Mouse (Mus musculus): ENCODE measurements at regions not wholly inside any gene's neighbourhood (a gene's known extent, or its start where the extent isn't known, plus 50 kb on each side); places are given as distances from the start of the nearest gene placed in this dataset.

- no peak overlapping the region for H3K4me2 ChIP-seq
- no peaks in the 10 kb centered on the region for H3K4me1 ChIP-seq (ENCODE audit: control insufficient read depth, insufficient read depth, low read length)
- ATAC-seq (replicated peaks; ENCODE audit: insufficient number of reproducible peaks, low FRiP score, low TSS enrichment), result no peak
- no peaks in the 10 kb centered on the region for H3K9me3 ChIP-seq (replicated peaks; ENCODE audit: control insufficient read depth, low read length)
- H3K36me3 ChIP-seq (ENCODE audit: control insufficient read depth, insufficient read depth, low read length), result no peaks in the 10 kb centered on the region
- H3K4me3 ChIP-seq (ENCODE audit: low read depth, low read length), result no peak overlapping the region
- no peaks in the 10 kb centered on the region for H3K27me3 ChIP-seq (ENCODE audit: control insufficient read depth, insufficient read depth, low read length)
- H3K27ac ChIP-seq (ENCODE audit: low read depth, low read length), result no peak overlapping the region
- H3K9ac ChIP-seq (ENCODE audit: low read depth, low read length), result no peak overlapping the region
These were observed 311.8 kb downstream of the Klf6 start for GRCm38 (mm10) chr13:6173095-6173494.

- no peaks in the 10 kb centered on the region for H3K36me3 ChIP-seq (ENCODE audit: control insufficient read depth, insufficient read depth, low read length)
- 68% methylated on average over 9 of the region's 9 CpGs for WGBS (ENCODE audit: insufficient replicate concordance)
These were observed 317.2 kb downstream of the Klf6 start for GRCm38 (mm10) chr13:6178362-6179070.

DNA sequence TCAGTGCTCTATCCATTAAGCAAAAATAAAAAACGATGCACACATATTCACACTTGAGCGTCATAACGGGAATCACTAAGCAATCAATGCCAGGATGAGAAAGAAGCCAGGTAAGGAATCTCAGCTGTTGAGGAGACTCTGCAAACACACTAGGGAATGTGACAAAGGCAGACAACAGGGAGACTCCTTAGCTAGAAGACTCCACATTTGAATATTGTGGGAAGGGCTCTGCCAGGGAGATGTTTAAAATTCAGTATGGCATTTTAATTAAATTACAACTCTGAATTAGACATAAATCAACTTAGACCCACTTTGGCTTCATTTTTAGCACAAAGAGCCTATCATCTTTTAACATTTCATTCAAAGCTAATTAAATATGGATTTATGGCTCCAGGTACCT is 327.9 kb downstream of the Klf6 start:
- Histone ChIP-seq H3K36me3 (ENCODE audit: control insufficient read depth, insufficient read depth, low read length) (no peaks in the 10 kb centered on the region), H3K4me1 (ENCODE audit: control insufficient read depth, insufficient read depth, low read length) (no peaks in the 10 kb centered on the region), H3K4me2 (no peak overlapping the region), H3K27me3 (ENCODE audit: control insufficient read depth, insufficient read depth, low read length) (no peaks in the 10 kb centered on the region), H3K9ac (ENCODE audit: low read depth, low read length) (no peak overlapping the region), H3K9me3 (replicated peaks; ENCODE audit: control insufficient read depth, low read length) (no peaks in the 10 kb centered on the region), H3K27ac (ENCODE audit: low read depth, low read length) (no peak overlapping the region), H3K4me3 (ENCODE audit: low read depth, low read length) (no peak overlapping the region)
- 74% methylated on average over 3 of the region's 3 CpGs for WGBS (ENCODE audit: insufficient replicate concordance)
- ATAC-seq (replicated peaks; ENCODE audit: insufficient number of reproducible peaks, low FRiP score, low TSS enrichment), result no peak

More at GRCm38 (mm10) chr13:6178362-6179070, 317.2 kb downstream of the Klf6 start:
- H3K9ac ChIP-seq (ENCODE audit: low read depth, low read length), result no peak overlapping the region
- H3K4me1 ChIP-seq (ENCODE audit: control insufficient read depth, insufficient read depth, low read length), result no peaks in the 10 kb centered on the region
- no peak overlapping the region for H3K4me2 ChIP-seq
- H3K27ac ChIP-seq (ENCODE audit: low read depth, low read length), result no peak overlapping the region
- H3K27me3 ChIP-seq (ENCODE audit: control insufficient read depth, insufficient read depth, low read length), result no peaks in the 10 kb centered on the region
- ATAC-seq (replicated peaks; ENCODE audit: insufficient number of reproducible peaks, low FRiP score, low TSS enrichment), result no peak
- H3K9me3 ChIP-seq (replicated peaks; ENCODE audit: control insufficient read depth, low read length), result no peaks in the 10 kb centered on the region
- no peak overlapping the region for H3K4me3 ChIP-seq (ENCODE audit: low read depth, low read length)

DNA sequence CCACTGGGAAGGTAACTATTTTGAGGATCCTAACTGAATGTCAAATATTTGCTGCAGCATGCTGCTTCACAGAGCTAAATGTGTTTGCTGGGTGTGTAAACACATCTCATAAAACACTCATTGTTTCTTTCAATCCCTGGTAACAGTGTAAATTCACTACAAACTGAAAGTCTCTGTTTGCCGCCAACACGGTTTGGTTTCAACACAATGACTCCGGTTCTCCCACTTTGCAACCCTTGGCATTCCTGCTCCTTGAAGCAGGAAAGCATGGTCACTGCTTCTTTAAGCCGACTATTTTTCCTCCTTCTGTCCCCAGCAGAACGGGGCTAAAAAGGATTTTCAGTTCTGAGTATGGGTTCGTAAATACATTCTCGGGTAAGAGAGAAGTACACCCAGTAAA is 328.3 kb downstream of the Klf6 start:
- no peaks in the 10 kb centered on the region for H3K36me3 ChIP-seq (ENCODE audit: control insufficient read depth, insufficient read depth, low read length)
- H3K9ac ChIP-seq (ENCODE audit: low read depth, low read length), result no peak overlapping the region
- H3K9me3 ChIP-seq (replicated peaks; ENCODE audit: control insufficient read depth, low read length), result no peaks in the 10 kb centered on the region
- no peak for ATAC-seq (replicated peaks; ENCODE audit: insufficient number of reproducible peaks, low FRiP score, low TSS enrichment)
- H3K4me2 ChIP-seq, result no peak overlapping the region
- H3K27me3 ChIP-seq (ENCODE audit: control insufficient read depth, insufficient read depth, low read length), result no peaks in the 10 kb centered on the region
- no peak overlapping the region for H3K4me3 ChIP-seq (ENCODE audit: low read depth, low read length)
- WGBS (ENCODE audit: insufficient replicate concordance), result 59% methylated on average over 7 of the region's 7 CpGs
- H3K4me1 ChIP-seq (ENCODE audit: control insufficient read depth, insufficient read depth, low read length), result no peaks in the 10 kb centered on the region
- H3K27ac ChIP-seq (ENCODE audit: low read depth, low read length), result no peak overlapping the region

- Histone ChIP-seq H3K4me2 (no peak overlapping the region), H3K9ac (ENCODE audit: low read depth, low read length) (no peak overlapping the region), H3K4me1 (ENCODE audit: control insufficient read depth, insufficient read depth, low read length) (no peaks in the 10 kb centered on the region), H3K27me3 (ENCODE audit: control insufficient read depth, insufficient read depth, low read length) (no peaks in the 10 kb centered on the region), H3K4me3 (ENCODE audit: low read depth, low read length) (no peak overlapping the region), H3K9me3 (replicated peaks; ENCODE audit: control insufficient read depth, low read length) (no peaks in the 10 kb centered on the region), H3K36me3 (ENCODE audit: control insufficient read depth, insufficient read depth, low read length) (no peaks in the 10 kb centered on the region), H3K27ac (ENCODE audit: low read depth, low read length) (no peak overlapping the region)
- ATAC-seq (replicated peaks; ENCODE audit: insufficient number of reproducible peaks, low FRiP score, low TSS enrichment), result no peak
- WGBS (ENCODE audit: insufficient replicate concordance), result 79% methylated on average over 7 of the region's 7 CpGs
These were observed 330.1 kb downstream of the Klf6 start for GRCm38 (mm10) chr13:6191186-6191914.

- H3K27me3 ChIP-seq (ENCODE audit: control insufficient read depth, insufficient read depth, low read length), result no peaks in the 10 kb centered on the region
- ATAC-seq (replicated peaks; ENCODE audit: insufficient number of reproducible peaks, low FRiP score, low TSS enrichment), result no peak
- H3K9ac ChIP-seq (ENCODE audit: low read depth, low read length), result no peak overlapping the region
- no peak overlapping the region for H3K4me3 ChIP-seq (ENCODE audit: low read depth, low read length)
- H3K4me2 ChIP-seq, result no peak overlapping the region
- no peaks in the 10 kb centered on the region for H3K36me3 ChIP-seq (ENCODE audit: control insufficient read depth, insufficient read depth, low read length)
- no peak overlapping the region for H3K27ac ChIP-seq (ENCODE audit: low read depth, low read length)
- WGBS (ENCODE audit: insufficient replicate concordance), result 41% methylated on average over 5 of the region's 5 CpGs
- no peaks in the 10 kb centered on the region for H3K9me3 ChIP-seq (replicated peaks; ENCODE audit: control insufficient read depth, low read length)
- no peaks in the 10 kb centered on the region for H3K4me1 ChIP-seq (ENCODE audit: control insufficient read depth, insufficient read depth, low read length)
These were observed 330.6 kb downstream of the Klf6 start for GRCm38 (mm10) chr13:6191915-6192295.

DNA sequence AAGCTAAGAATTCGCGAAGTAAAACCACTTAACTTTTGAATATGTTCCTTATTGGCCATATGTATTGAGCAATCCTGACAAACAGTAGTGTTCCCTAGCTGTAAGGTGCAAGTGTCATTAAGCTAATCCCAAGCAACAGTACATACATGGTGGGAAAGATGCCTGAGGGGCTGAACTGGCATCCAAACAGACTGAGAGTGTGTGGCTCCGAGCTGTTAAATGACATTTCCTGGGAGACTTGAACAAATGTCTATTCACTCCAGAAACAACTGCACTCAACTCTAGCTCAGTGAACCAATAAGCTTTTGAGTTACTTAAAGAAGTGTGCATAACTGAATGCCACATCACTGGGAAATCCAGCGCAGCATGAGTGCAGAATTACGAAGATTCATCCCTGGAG is 335.4 kb downstream of the Klf6 start:
- Histone ChIP-seq H3K9ac (ENCODE audit: low read depth, low read length) (no peak overlapping the region), H3K9me3 (replicated peaks; ENCODE audit: control insufficient read depth, low read length) (no peaks in the 10 kb centered on the region), H3K36me3 (ENCODE audit: control insufficient read depth, insufficient read depth, low read length) (no peaks in the 10 kb centered on the region), H3K4me1 (ENCODE audit: control insufficient read depth, insufficient read depth, low read length) (no peaks in the 10 kb centered on the region), H3K4me2 (no peak overlapping the region), H3K4me3 (ENCODE audit: low read depth, low read length) (no peak overlapping the region), H3K27me3 (ENCODE audit: control insufficient read depth, insufficient read depth, low read length) (no peaks in the 10 kb centered on the region), H3K27ac (ENCODE audit: low read depth, low read length) (no peak overlapping the region)
- ATAC-seq (replicated peaks; ENCODE audit: insufficient number of reproducible peaks, low FRiP score, low TSS enrichment), result no peak
- 79% methylated on average over 5 of the region's 5 CpGs for WGBS (ENCODE audit: insufficient replicate concordance)

DNA sequence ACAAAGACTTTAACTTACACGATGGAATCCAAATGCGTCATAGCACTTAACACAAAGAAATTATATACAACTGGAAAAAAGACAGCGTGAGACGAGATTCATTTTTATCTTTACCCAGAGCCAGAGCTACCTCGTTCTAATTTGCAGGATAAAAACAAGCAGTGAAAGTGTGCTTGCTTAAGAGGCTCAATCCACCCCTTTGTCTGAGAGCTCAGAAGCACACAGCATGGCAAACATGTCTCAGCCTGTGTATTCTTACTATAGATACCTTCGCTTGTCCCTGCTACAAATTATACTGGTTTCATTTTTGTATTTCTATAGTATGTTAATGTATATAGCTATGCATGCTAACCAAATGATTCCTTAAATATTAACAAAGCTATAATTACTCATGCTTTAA is 337.8 kb downstream of the Klf6 start:
- ATAC-seq (replicated peaks; ENCODE audit: insufficient number of reproducible peaks, low FRiP score, low TSS enrichment), result no peak
- Histone ChIP-seq H3K4me2 (no peak overlapping the region), H3K4me3 (ENCODE audit: low read depth, low read length) (no peak overlapping the region), H3K27me3 (ENCODE audit: control insufficient read depth, insufficient read depth, low read length) (no peaks in the 10 kb centered on the region), H3K9me3 (replicated peaks; ENCODE audit: control insufficient read depth, low read length) (no peaks in the 10 kb centered on the region), H3K27ac (ENCODE audit: low read depth, low read length) (no peak overlapping the region), H3K9ac (ENCODE audit: low read depth, low read length) (no peak overlapping the region), H3K36me3 (ENCODE audit: control insufficient read depth, insufficient read depth, low read length) (no peaks in the 10 kb centered on the region), H3K4me1 (ENCODE audit: control insufficient read depth, insufficient read depth, low read length) (no peaks in the 10 kb centered on the region)
- 78% methylated on average over 6 of the region's 6 CpGs for WGBS (ENCODE audit: insufficient replicate concordance)

GRCm38 (mm10) chr13:6201516-6201915 is 340.2 kb downstream of the Klf6 start:
- no peaks in the 10 kb centered on the region for H3K36me3 ChIP-seq (ENCODE audit: control insufficient read depth, insufficient read depth, low read length)
- WGBS (ENCODE audit: insufficient replicate concordance), result 78% methylated on average over 1 of the region's 1 CpGs
- H3K9me3 ChIP-seq (replicated peaks; ENCODE audit: control insufficient read depth, low read length), result no peaks in the 10 kb centered on the region
- no peak overlapping the region for H3K4me2 ChIP-seq
- no peak overlapping the region for H3K9ac ChIP-seq (ENCODE audit: low read depth, low read length)
- no peaks in the 10 kb centered on the region for H3K27me3 ChIP-seq (ENCODE audit: control insufficient read depth, insufficient read depth, low read length)
- no peak for ATAC-seq (replicated peaks; ENCODE audit: insufficient number of reproducible peaks, low FRiP score, low TSS enrichment)
- H3K4me1 ChIP-seq (ENCODE audit: control insufficient read depth, insufficient read depth, low read length), result no peaks in the 10 kb centered on the region
- H3K4me3 ChIP-seq (ENCODE audit: low read depth, low read length), result no peak overlapping the region
- H3K27ac ChIP-seq (ENCODE audit: low read depth, low read length), result no peak overlapping the region
